Mouse (Mus musculus): Measurements from ENCODE around the gene Tmco4. TPM values are rescaled to one million over a fixed set of nuclear protein-coding genes. Genes with fewer than 3 reads are reported as not detected.

Tmco4 gene
- polyA plus RNA-seq, 1 experiment from 2014 or later: 10.2 TPM

GRCm38 (mm10) chr4:139018976-139019375 is 46.3 kb downstream of the Tmco4 start:
- DNase-seq (ENCODE audit: low spot score) (no peak), ATAC-seq (replicated peaks; ENCODE audit: low FRiP score, low read depth) (no peak)
- TF ChIP-seq CTCF (IDR thresholded peaks at IDR 0.05; ENCODE audit: low read depth): no peak
- H3K4me2 ChIP-seq (ENCODE audit: low read length): no peak overlapping the region
- no peak overlapping the region for H3K9ac ChIP-seq (ENCODE audit: low read depth, low read length)
- no peak overlapping the region for H3K27ac ChIP-seq
- 77% methylated on average over 4 of the region's 4 CpGs for WGBS
- no peaks in the 10 kb centered on the region for H3K27me3 ChIP-seq (ENCODE audit: insufficient read depth, low read length)
- H3K9me3 ChIP-seq (replicated peaks; ENCODE audit: low read length): no peaks in the 10 kb centered on the region
- H3K4me3 ChIP-seq (replicated peaks; ENCODE audit: low read depth, low read length): no peak overlapping the region
- no peaks in the 10 kb centered on the region for H3K4me1 ChIP-seq (replicated peaks; ENCODE audit: insufficient read depth, low read length)
- no peaks in the 10 kb centered on the region for H3K36me3 ChIP-seq (ENCODE audit: insufficient read depth, low read length)

GRCm38 (mm10) chr4:139019413-139019812 is 46.7 kb downstream of the Tmco4 start:
- ATAC-seq (replicated peaks; ENCODE audit: low FRiP score, low read depth) (no peak), DNase-seq (ENCODE audit: low spot score) (no peak)
- Histone ChIP-seq H3K36me3 (ENCODE audit: insufficient read depth, low read length) (no peaks in the 10 kb centered on the region), H3K4me2 (ENCODE audit: low read length) (no peak overlapping the region), H3K9ac (ENCODE audit: low read depth, low read length) (no peak overlapping the region), H3K4me1 (replicated peaks; ENCODE audit: insufficient read depth, low read length) (no peaks in the 10 kb centered on the region), H3K4me3 (replicated peaks; ENCODE audit: low read depth, low read length) (no peak overlapping the region), H3K27me3 (ENCODE audit: insufficient read depth, low read length) (no peaks in the 10 kb centered on the region), H3K9me3 (replicated peaks; ENCODE audit: low read length) (no peaks in the 10 kb centered on the region), H3K27ac (no peak overlapping the region)
- 70% methylated on average over 13 of the region's 13 CpGs for WGBS
- TF ChIP-seq CTCF (IDR thresholded peaks at IDR 0.05; ENCODE audit: low read depth): no peak

- Histone ChIP-seq H3K4me1 (replicated peaks; ENCODE audit: insufficient read depth, low read length) (no peaks in the 10 kb centered on the region), H3K36me3 (ENCODE audit: insufficient read depth, low read length) (no peaks in the 10 kb centered on the region), H3K9me3 (replicated peaks; ENCODE audit: low read length) (no peaks in the 10 kb centered on the region), H3K27me3 (ENCODE audit: insufficient read depth, low read length) (no peaks in the 10 kb centered on the region), H3K9ac (ENCODE audit: low read depth, low read length) (no peak overlapping the region), H3K27ac (no peak overlapping the region), H3K4me3 (replicated peaks; ENCODE audit: low read depth, low read length) (no peak overlapping the region), H3K4me2 (ENCODE audit: low read length) (no peak overlapping the region)
- 81% methylated on average over 3 of the region's 3 CpGs for WGBS
- DNase-seq (ENCODE audit: low spot score) (no peak), ATAC-seq (replicated peaks; ENCODE audit: low FRiP score, low read depth) (no peak)
- no peak for TF ChIP-seq CTCF (IDR thresholded peaks at IDR 0.05; ENCODE audit: low read depth)
Observed at GRCm38 (mm10) chr4:139020385-139020784, 47.7 kb downstream of the Tmco4 start.

- H3K36me3 ChIP-seq (ENCODE audit: insufficient read depth, low read length): no peaks in the 10 kb centered on the region
- 35% methylated on average over 2 of the region's 2 CpGs for WGBS
- no peak overlapping the region for H3K27ac ChIP-seq
- no peak for TF ChIP-seq CTCF (IDR thresholded peaks at IDR 0.05; ENCODE audit: low read depth)
- no peak overlapping the region for H3K4me3 ChIP-seq (replicated peaks; ENCODE audit: low read depth, low read length)
- H3K4me2 ChIP-seq (ENCODE audit: low read length): no peak overlapping the region
- H3K27me3 ChIP-seq (ENCODE audit: insufficient read depth, low read length): no peaks in the 10 kb centered on the region
- ATAC-seq (replicated peaks; ENCODE audit: low FRiP score, low read depth) (no peak), DNase-seq (ENCODE audit: low spot score) (no peak)
- no peak overlapping the region for H3K9ac ChIP-seq (ENCODE audit: low read depth, low read length)
- no peaks in the 10 kb centered on the region for H3K9me3 ChIP-seq (replicated peaks; ENCODE audit: low read length)
- no peaks in the 10 kb centered on the region for H3K4me1 ChIP-seq (replicated peaks; ENCODE audit: insufficient read depth, low read length)
Observed at GRCm38 (mm10) chr4:139024379-139024778, 51.7 kb downstream of the Tmco4 start.

- no peak for DNase-seq (ENCODE audit: low spot score)
- no peaks in the 10 kb centered on the region for H3K4me1 ChIP-seq (replicated peaks; ENCODE audit: insufficient read depth, low read length)
- H3K27me3 ChIP-seq (ENCODE audit: insufficient read depth, low read length): no peaks in the 10 kb centered on the region
- H3K4me2 ChIP-seq (ENCODE audit: low read length): no peak overlapping the region
- TF ChIP-seq CTCF (IDR thresholded peaks at IDR 0.05; ENCODE audit: low read depth): no peak
- no peak for ATAC-seq (replicated peaks; ENCODE audit: low FRiP score, low read depth)
- H3K4me3 ChIP-seq (replicated peaks; ENCODE audit: low read depth, low read length): no peak overlapping the region
- H3K36me3 ChIP-seq (ENCODE audit: insufficient read depth, low read length): 0 out of 2 replicates have a peak, but pooled peaks cover 1% of the 10 kb centered on the region
- WGBS: 67% methylated on average over 6 of the region's 6 CpGs
- no peaks in the 10 kb centered on the region for H3K9me3 ChIP-seq (replicated peaks; ENCODE audit: low read length)
- H3K27ac ChIP-seq: no peak overlapping the region
- H3K9ac ChIP-seq (ENCODE audit: low read depth, low read length): no peak overlapping the region
Observed at GRCm38 (mm10) chr4:139030675-139031074, 58.0 kb downstream of the Tmco4 start.

GRCm38 (mm10) chr4:139032521-139032920 is 59.8 kb downstream of the Tmco4 start:
- ATAC-seq (replicated peaks; ENCODE audit: low FRiP score, low read depth) (no peak), DNase-seq (ENCODE audit: low spot score) (no peak)
- TF ChIP-seq CTCF (IDR thresholded peaks at IDR 0.05; ENCODE audit: low read depth): no peak
- no peak overlapping the region for H3K9ac ChIP-seq (ENCODE audit: low read depth, low read length)
- no peak overlapping the region for H3K4me2 ChIP-seq (ENCODE audit: low read length)
- 0 out of 2 replicates have a peak, but pooled peaks cover 2% of the 10 kb centered on the region for H3K4me1 ChIP-seq (replicated peaks; ENCODE audit: insufficient read depth, low read length)
- WGBS: 82% methylated on average over 12 of the region's 12 CpGs
- no peaks in the 10 kb centered on the region for H3K27me3 ChIP-seq (ENCODE audit: insufficient read depth, low read length)
- no peak overlapping the region for H3K27ac ChIP-seq
- no peaks in the 10 kb centered on the region for H3K9me3 ChIP-seq (replicated peaks; ENCODE audit: low read length)
- 0 out of 2 replicates have a peak, but pooled peaks cover 3% of the 10 kb centered on the region for H3K36me3 ChIP-seq (ENCODE audit: insufficient read depth, low read length)
- no peak overlapping the region for H3K4me3 ChIP-seq (replicated peaks; ENCODE audit: low read depth, low read length)
